Mouse (Mus musculus): ENCODE data around the gene Dgat2. TPM values are rescaled to one million over a fixed set of nuclear protein-coding genes. Genes with fewer than 3 reads are reported as not detected.

The Dgat2 gene
- 139 and 142 TPM in 2 replicates for polyA plus RNA-seq (2015; fragmentation: Nextera tagmentation; extraction: Ambion mirVana)

- H3K36me3 ChIP-seq = no peaks in the 10 kb centered on the region
- peak within 1 kb of the TSS; percentile 77 for H3K27ac ChIP-seq
- H3K4me2 ChIP-seq = peak within 1 kb of the TSS; percentile 97
- peak; percentile 92 for ATAC-seq (ENCODE audit: insufficient number of reproducible peaks, low FRiP score, low TSS enrichment, low read depth)
- no peaks in the 10 kb centered on the region for H3K9me3 ChIP-seq
- peak within 1 kb of the TSS; percentile 80 for H3K4me3 ChIP-seq
- H3K4me1 ChIP-seq = peaks cover 17% of the 10 kb centered on the region
- peaks cover 9% of the 10 kb centered on the region; the same call in 1 of the 2 replicates for H3K27me3 ChIP-seq
- under 1% methylated on average over 63 of the region's 63 CpGs for WGBS
- peak within 1 kb of the TSS; percentile 82 for H3K9ac ChIP-seq
Measured at GRCm38 (mm10) chr7:99182432-99183172, at the start of gene Dgat2. Gene Dgat2, minus strand, starts transcription at chr7:99182719.

GRCm38 (mm10) chr7:99230061-99230747 is 47.7 kb upstream of the Dgat2 start:
- WGBS = 69% methylated on average over 7 of the region's 7 CpGs
- Histone ChIP-seq H3K27ac (no peak overlapping the region), H3K4me2 (no peak overlapping the region)

GRCm38 (mm10) chr7:99229411-99229810 is 46.9 kb upstream of the Dgat2 start:
- Histone ChIP-seq H3K27me3 (no peaks in the 10 kb centered on the region), H3K9ac (no peak overlapping the region), H3K4me3 (no peak overlapping the region), H3K27ac (no peak overlapping the region), H3K36me3 (no peaks in the 10 kb centered on the region), H3K9me3 (no peaks in the 10 kb centered on the region), H3K4me2 (no peak overlapping the region), H3K4me1 (peaks cover 2% of the 10 kb centered on the region; the same call in 1 of the 2 replicates)
- 17% methylated on average over 2 of the region's 2 CpGs for WGBS
- ATAC-seq (ENCODE audit: insufficient number of reproducible peaks, low FRiP score, low TSS enrichment, low read depth) = no peak

More at GRCm38 (mm10) chr7:99230061-99230747, 47.7 kb upstream of the Dgat2 start:
- H3K9me3 ChIP-seq = no peaks in the 10 kb centered on the region
- no peaks in the 10 kb centered on the region for H3K27me3 ChIP-seq
- no peaks in the 10 kb centered on the region for H3K36me3 ChIP-seq
- no peak overlapping the region for H3K4me3 ChIP-seq
- no peak overlapping the region for H3K9ac ChIP-seq
- no peak for ATAC-seq (ENCODE audit: insufficient number of reproducible peaks, low FRiP score, low TSS enrichment, low read depth)
- H3K4me1 ChIP-seq = peaks cover 6% of the 10 kb centered on the region; the same call in 1 of the 2 replicates

GRCm38 (mm10) chr7:99228825-99229224 is 46.3 kb upstream of the Dgat2 start:
- H3K9ac ChIP-seq = no peak overlapping the region
- H3K27me3 ChIP-seq = no peaks in the 10 kb centered on the region
- no peaks in the 10 kb centered on the region for H3K9me3 ChIP-seq
- ATAC-seq (ENCODE audit: insufficient number of reproducible peaks, low FRiP score, low TSS enrichment, low read depth) = no peak
- no peak overlapping the region for H3K27ac ChIP-seq
- no peak overlapping the region for H3K4me2 ChIP-seq
- no peaks in the 10 kb centered on the region; the same call in 1 of the 2 replicates for H3K4me1 ChIP-seq
- H3K4me3 ChIP-seq = no peak overlapping the region
- 91% methylated on average over 8 of the region's 8 CpGs for WGBS
- no peaks in the 10 kb centered on the region for H3K36me3 ChIP-seq

GRCm38 (mm10) chr7:99227267-99227666 is 44.7 kb upstream of the Dgat2 start:
- Histone ChIP-seq H3K27me3 (no peaks in the 10 kb centered on the region), H3K4me1 (no peaks in the 10 kb centered on the region; the same call in 1 of the 2 replicates), H3K4me2 (no peak overlapping the region), H3K9ac (no peak overlapping the region), H3K27ac (no peak overlapping the region), H3K36me3 (no peaks in the 10 kb centered on the region), H3K9me3 (no peaks in the 10 kb centered on the region), H3K4me3 (no peak overlapping the region)
- ATAC-seq (ENCODE audit: insufficient number of reproducible peaks, low FRiP score, low TSS enrichment, low read depth) = no peak
- WGBS = 94% methylated on average over 4 of the region's 4 CpGs

GRCm38 (mm10) chr7:99226662-99227061 is 44.1 kb upstream of the Dgat2 start:
- Histone ChIP-seq H3K27ac (no peak overlapping the region), H3K9ac (no peak overlapping the region)
- WGBS = 88% methylated on average over 10 of the region's 10 CpGs

GRCm38 (mm10) chr7:99225421-99225820 is 42.9 kb upstream of the Dgat2 start:
- no peak for ATAC-seq (ENCODE audit: insufficient number of reproducible peaks, low FRiP score, low TSS enrichment, low read depth)
- Histone ChIP-seq H3K36me3 (no peaks in the 10 kb centered on the region), H3K9me3 (no peaks in the 10 kb centered on the region), H3K9ac (no peak overlapping the region), H3K4me2 (no peak overlapping the region), H3K27ac (no peak overlapping the region), H3K4me3 (no peak overlapping the region), H3K27me3 (no peaks in the 10 kb centered on the region), H3K4me1 (no peaks in the 10 kb centered on the region; the same call in 1 of the 2 replicates)
- 78% methylated on average over 6 of the region's 6 CpGs for WGBS

More at GRCm38 (mm10) chr7:99226662-99227061, 44.1 kb upstream of the Dgat2 start:
- no peaks in the 10 kb centered on the region; the same call in 1 of the 2 replicates for H3K4me1 ChIP-seq
- H3K36me3 ChIP-seq = no peaks in the 10 kb centered on the region
- no peak overlapping the region for H3K4me2 ChIP-seq
- no peaks in the 10 kb centered on the region for H3K9me3 ChIP-seq
- no peak overlapping the region for H3K4me3 ChIP-seq
- ATAC-seq (ENCODE audit: insufficient number of reproducible peaks, low FRiP score, low TSS enrichment, low read depth) = no peak
- no peaks in the 10 kb centered on the region for H3K27me3 ChIP-seq

GRCm38 (mm10) chr7:99224648-99225190 is 42.2 kb upstream of the Dgat2 start:
- no peak overlapping the region for H3K27ac ChIP-seq
- 44% methylated on average over 1 of the region's 1 CpGs for WGBS
- no peaks in the 10 kb centered on the region for H3K9me3 ChIP-seq
- no peak overlapping the region for H3K4me2 ChIP-seq
- ATAC-seq (ENCODE audit: insufficient number of reproducible peaks, low FRiP score, low TSS enrichment, low read depth) = no peak
- H3K9ac ChIP-seq = no peak overlapping the region
- no peaks in the 10 kb centered on the region for H3K36me3 ChIP-seq
- H3K4me1 ChIP-seq = no peaks in the 10 kb centered on the region; the same call in 1 of the 2 replicates
- H3K4me3 ChIP-seq = no peak overlapping the region
- H3K27me3 ChIP-seq = no peaks in the 10 kb centered on the region

GRCm38 (mm10) chr7:99224225-99224624 is 41.7 kb upstream of the Dgat2 start:
- Histone ChIP-seq H3K9me3 (no peaks in the 10 kb centered on the region), H3K4me1 (no peaks in the 10 kb centered on the region), H3K9ac (no peak overlapping the region), H3K36me3 (no peaks in the 10 kb centered on the region), H3K27me3 (no peaks in the 10 kb centered on the region), H3K27ac (no peak overlapping the region), H3K4me3 (no peak overlapping the region), H3K4me2 (no peak overlapping the region)
- WGBS = 73% methylated on average over 7 of the region's 7 CpGs
- ATAC-seq (ENCODE audit: insufficient number of reproducible peaks, low FRiP score, low TSS enrichment, low read depth) = no peak

GRCm38 (mm10) chr7:99217338-99218074 is 35.0 kb upstream of the Dgat2 start:
- Histone ChIP-seq H3K4me3 (no peak overlapping the region), H3K9me3 (no peaks in the 10 kb centered on the region), H3K27ac (no peak overlapping the region), H3K4me2 (no peak overlapping the region), H3K9ac (no peak overlapping the region), H3K36me3 (no peaks in the 10 kb centered on the region), H3K4me1 (peaks cover 13% of the 10 kb centered on the region), H3K27me3 (no peaks in the 10 kb centered on the region)
- ATAC-seq (ENCODE audit: insufficient number of reproducible peaks, low FRiP score, low TSS enrichment, low read depth) = no peak
- 48% methylated on average over 3 of the region's 3 CpGs for WGBS

GRCm38 (mm10) chr7:99215347-99215855 is 32.9 kb upstream of the Dgat2 start:
- no peak for ATAC-seq (ENCODE audit: insufficient number of reproducible peaks, low FRiP score, low TSS enrichment, low read depth)
- peaks cover 13% of the 10 kb centered on the region for H3K4me1 ChIP-seq
- no peaks in the 10 kb centered on the region for H3K27me3 ChIP-seq
- H3K36me3 ChIP-seq = no peaks in the 10 kb centered on the region
- WGBS = 48% methylated on average over 8 of the region's 8 CpGs
- H3K9ac ChIP-seq = no peak overlapping the region
- H3K27ac ChIP-seq = no peak overlapping the region
- no peak overlapping the region for H3K4me2 ChIP-seq
- no peaks in the 10 kb centered on the region for H3K9me3 ChIP-seq
- H3K4me3 ChIP-seq = no peak overlapping the region
